ENCODE assay signal across 26 mouse cellular contexts in genomic region chr7:98121241-98121640, GRCm38 (mm10). TPM values are rescaled to one million over a fixed set of nuclear protein-coding genes. Genes with fewer than 3 reads are reported as not detected.
A peak's percentile ranks its signal among the peaks of the same experiment; 100 is the strongest.
DNase-seq lines count a peak whose midpoint lies in the region; ATAC-seq lines count a peak whose summit lies in the region.
"Had no signal": no experiment of that assay in that cellular context is flagged by ENCODE, and none has a peak within 500 bp of the region (broad histone marks: within the 10 kb centered on the region; RNA-seq: fewer than 3 reads in every experiment).

No protein-coding gene starts in this region.

- intact Hi-C loops in heart, postnatal 14 days (cut with DNase I) = loop anchor here (5.0 kb wide), 1 partner anchor 139 kb away; no protein-coding TSS in a partner anchor
- intact Hi-C loops in left cerebral cortex, postnatal 4 days (cut with DNase I) = loop anchor here (10.0 kb wide), 1 partner anchor 376 kb away; no protein-coding TSS in a partner anchor

- peaks cover 10% of the 10 kb centered on the region; the same call in 1 of the 2 replicates for H3K36me3 ChIP-seq in heart, embryonic 13.5 days
- H3K36me3 ChIP-seq: forebrain, embryonic 15.5 days; G1E; heart, embryonic 15.5 days; hindbrain, embryonic 10.5 days; limb, embryonic 10.5 days; stomach, embryonic 15.5 days had no signal

- DNase-seq in heart, postnatal 14 days = no peak
- DNase-seq in ovary, adult 18-20 months (ENCODE audit: low spot score) = peak; percentile 34
- DNase-seq in ovary, postnatal 14 days (ENCODE audit: low spot score) = no peak
- DNase-seq in adrenal gland, postnatal 25 days = peak; percentile 56
- peak; percentile 51 for DNase-seq in yolk sac, embryonic 10.5 days (ENCODE audit: low spot score)
- DNase-seq in left cerebral cortex, postnatal 4 days = no peak
- DNase-seq in thymus, postnatal 36 days = no peak
- DNase-seq: cerebellum, adult 11 months; embryo, embryonic 11 days; gastrocnemius, postnatal 14 days; heart, adult 18-20 months; kidney, postnatal 10 days; lung, embryonic 14.5 days; midbrain, embryonic 14.5 days; right cerebral cortex, postnatal 25 days; thymus, postnatal 25 days had no signal

- 61% methylated on average over 3 of the region's 3 CpGs for WGBS in heart, embryonic 13.5 days

- H3K27ac ChIP-seq in heart, embryonic 13.5 days (replicated peaks) = no peak overlapping the region
- H3K27ac ChIP-seq: forebrain, embryonic 15.5 days; heart, embryonic 15.5 days; hindbrain, embryonic 10.5 days; layer of hippocampus, adult 2 months; limb, embryonic 10.5 days; macrophage; neural tube, embryonic 13.5 days; stomach, embryonic 15.5 days had no signal

- 0 out of 2 replicates have a peak overlapping the region, but pooled peaks have one; percentile 28 for H3K9ac ChIP-seq in heart, embryonic 13.5 days
- H3K9ac ChIP-seq: forebrain, embryonic 15.5 days; heart, embryonic 15.5 days; lung, embryonic 14.5 days; stomach, embryonic 15.5 days had no signal

- no peaks in the 10 kb centered on the region for H3K9me3 ChIP-seq in heart, embryonic 13.5 days
- H3K9me3 ChIP-seq: forebrain, embryonic 15.5 days; G1E; heart, embryonic 15.5 days; hindbrain, embryonic 10.5 days; limb, embryonic 10.5 days; neural tube, embryonic 13.5 days; stomach, embryonic 15.5 days had no signal

- H3K27me3 ChIP-seq in heart, embryonic 13.5 days (replicated peaks) = peaks cover 12% of the 10 kb centered on the region; the same call in 1 of the 2 replicates
- H3K27me3 ChIP-seq: forebrain, embryonic 15.5 days; heart, embryonic 15.5 days; neural tube, embryonic 13.5 days; stomach, embryonic 15.5 days had no signal

- H3K4me3 ChIP-seq in heart, embryonic 13.5 days = no peak overlapping the region
- H3K4me3 ChIP-seq: heart, embryonic 15.5 days; layer of hippocampus, adult 2 months had no signal

- H3K4me2 ChIP-seq in heart, embryonic 13.5 days = no peak overlapping the region

- H3K4me1 ChIP-seq in heart, embryonic 13.5 days = peaks cover 23% of the 10 kb centered on the region

- ATAC-seq in heart, embryonic 13.5 days (ENCODE audit: extremely low read depth, insufficient number of reproducible peaks, low FRiP score, low TSS enrichment) = no peak

RNA-seq across cellular contexts. Expression of gene Myo7a, which starts 1.9 kb away (rescaled TPM):
- polyA plus RNA-seq in heart, embryonic 13.5 days (2015; fragmentation: Nextera tagmentation; extraction: Ambion mirVana) = 8.6 and 8.7 TPM in 2 replicates
- total RNA-seq in heart, postnatal 14 days (2021) = 1 to 10 TPM; 5.4 to 6.3 TPM
- 91.2 and 206 TPM in 2 replicates for total RNA-seq in adrenal gland, postnatal 25 days (2021)
- total RNA-seq in left cerebral cortex, postnatal 4 days (2021) = 10 to 100 TPM; 17.8 to 18.7 TPM

RNA-seq across cellular contexts. Expression of gene Omp, which starts 24.1 kb away (rescaled TPM):
- 0.11 and 0.15 TPM in 2 replicates for polyA plus RNA-seq in heart, embryonic 13.5 days (2015; fragmentation: Nextera tagmentation; extraction: Ambion mirVana)
- total RNA-seq in heart, postnatal 14 days (2021) = under 1 TPM; 0.22 TPM
- total RNA-seq in adrenal gland, postnatal 25 days (2021) = 5.2 and 5.4 TPM in 2 replicates
- 1 to 10 TPM; 1.4 to 2.1 TPM for total RNA-seq in left cerebral cortex, postnatal 4 days (2021)
- total RNA-seq: heart, adult 18-20 months had no signal
- polyA plus RNA-seq: G1E, macrophage had no signal

RNA-seq across cellular contexts. Expression of gene Capn5, which starts 56.8 kb away (rescaled TPM):
- 3.8 and 4.0 TPM in 2 replicates for polyA plus RNA-seq in heart, embryonic 13.5 days (2015; fragmentation: Nextera tagmentation; extraction: Ambion mirVana)
- 1 to 10 TPM; 2.7 to 3.9 TPM for total RNA-seq in heart, postnatal 14 days (2021)
- total RNA-seq in adrenal gland, postnatal 25 days (2021) = 4.0 and 9.5 TPM in 2 replicates
- total RNA-seq in left cerebral cortex, postnatal 4 days (2021) = 10 to 100 TPM; 51.0 to 52.2 TPM

Comparison
In these comparisons a context has a peak if more than half of its experiments do, and no peak if none do; other contexts are left out.
1. DNase-seq: peak in ovary, adult 18-20 months (single experiment), adrenal gland, postnatal 25 days (single experiment) and yolk sac, embryonic 10.5 days (single experiment); none in heart, postnatal 14 days (0 of 2), ovary, postnatal 14 days (single experiment), left cerebral cortex, postnatal 4 days (single experiment) and thymus, postnatal 36 days (0 of 2).